Mouse (Mus musculus): ENCODE results near the gene Mmp15. TPM values are rescaled to one million over a fixed set of nuclear protein-coding genes. Genes with fewer than 3 reads are reported as not detected.
A peak's percentile ranks its signal among the peaks of the same experiment; 100 is the strongest.

Gene Mmp15
- polyA plus RNA-seq, 1 experiment: 120 TPM

DNA sequence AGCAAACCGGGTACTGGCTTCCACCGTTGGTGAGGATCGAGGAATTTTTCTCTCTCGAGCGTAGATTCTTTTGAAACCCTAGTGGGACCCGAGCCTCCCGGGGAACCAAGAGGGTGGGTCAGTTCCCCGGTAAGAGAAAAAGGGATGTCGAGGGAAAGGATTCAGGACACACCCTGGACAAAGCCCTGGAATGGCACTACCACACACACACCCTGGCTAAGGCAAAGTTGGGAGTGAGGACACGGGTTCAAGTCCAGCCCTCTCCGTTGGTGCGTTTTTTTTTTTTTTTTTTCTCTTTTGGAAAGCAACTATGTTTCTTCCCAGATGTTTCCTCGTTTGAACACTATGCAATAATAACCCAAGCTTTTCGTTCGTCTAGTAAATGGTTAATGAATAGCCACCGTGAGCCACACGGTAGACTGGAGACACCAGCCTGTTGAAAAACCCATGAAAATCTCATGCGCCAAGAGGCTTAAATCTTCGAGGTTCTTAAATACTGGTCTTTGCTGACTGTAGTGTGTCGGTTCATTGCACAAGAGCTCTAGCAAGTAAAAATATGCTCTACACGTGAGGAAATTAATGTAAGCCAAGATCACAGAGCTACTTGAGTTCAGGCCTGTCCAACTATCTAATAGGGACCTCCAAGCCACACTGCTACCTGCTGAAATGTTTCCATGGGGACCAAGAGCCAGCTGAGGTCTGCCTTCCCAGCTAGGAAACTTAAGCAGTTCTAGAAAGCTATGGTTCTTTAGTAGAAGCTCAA is 19.4 kb upstream of the Mmp15 start:
- H3K4me1 ChIP-seq (ENCODE audit: control insufficient read depth, insufficient read depth, low read length): peaks cover 7% of the 10 kb centered on the region; the same call in 1 of the 2 replicates
- no peak for TF ChIP-seq CTCF (IDR thresholded peaks at IDR 0.05; ENCODE audit: insufficient read depth, low read length)
- no peak for TF ChIP-seq POLR2A (IDR thresholded peaks at IDR 0.05; ENCODE audit: borderline replicate concordance, extremely low read depth, low read depth, low read length)
- 13% methylated on average over 21 of the region's 21 CpGs for WGBS

DNA sequence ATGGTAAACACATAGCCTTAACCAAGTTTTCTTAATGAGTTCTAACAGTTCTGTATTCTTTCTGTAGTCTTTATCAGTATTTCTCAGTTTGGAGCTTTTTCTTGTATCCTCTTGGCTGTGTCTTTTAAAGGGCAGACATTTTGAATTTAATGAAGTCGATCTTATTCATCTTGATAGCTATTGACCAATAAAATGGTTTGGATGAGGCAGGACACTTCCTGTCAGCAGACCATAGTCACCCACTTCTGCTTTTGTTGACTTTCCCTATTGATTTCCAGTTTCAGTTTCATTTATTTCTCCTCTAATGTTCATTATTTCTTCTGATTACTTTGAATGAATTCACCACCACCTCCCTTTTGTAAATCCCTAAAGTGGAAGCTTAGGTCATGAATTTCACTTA is 16.4 kb upstream of the Mmp15 start:
- Histone ChIP-seq H3K4me3 (replicated peaks; ENCODE audit: extremely low read depth, low read depth, low read length) (no peak overlapping the region), H3K4me1 (ENCODE audit: control insufficient read depth, insufficient read depth, low read length) (peaks cover 2% of the 10 kb centered on the region; the same call in 1 of the 2 replicates)
- 58% methylated on average over 1 of the region's 1 CpGs for WGBS
- DNase-seq: no peak
- TF ChIP-seq POLR2A (IDR thresholded peaks at IDR 0.05; ENCODE audit: borderline replicate concordance, extremely low read depth, low read depth, low read length) (no peak), CTCF (IDR thresholded peaks at IDR 0.05; ENCODE audit: insufficient read depth, low read length) (no peak)

More for the DNA sequence above, 19.4 kb upstream of the Mmp15 start:
- H3K4me3 ChIP-seq (replicated peaks; ENCODE audit: extremely low read depth, low read depth, low read length): peak overlapping the region; percentile 69
- no peak for DNase-seq

DNA sequence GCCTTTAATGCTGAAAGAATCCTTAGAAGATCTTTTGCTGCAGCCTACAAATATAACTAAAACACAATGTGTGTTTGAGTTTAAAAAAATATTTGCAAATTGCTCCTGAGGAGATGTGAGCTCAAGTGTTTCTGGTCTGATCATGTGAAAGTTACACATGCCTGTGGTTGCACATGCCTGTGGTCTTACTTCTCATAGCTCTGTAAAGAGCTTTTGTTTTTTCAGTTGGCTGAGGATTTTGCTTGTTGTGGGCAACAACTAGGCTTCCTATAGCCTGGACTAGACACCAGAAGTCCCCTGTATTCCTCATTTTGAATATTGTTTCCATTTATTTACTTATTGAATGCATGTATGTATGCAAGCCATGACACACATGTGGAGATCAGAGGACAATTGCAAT is 15.7 kb upstream of the Mmp15 start:
- Histone ChIP-seq H3K4me3 (replicated peaks; ENCODE audit: extremely low read depth, low read depth, low read length) (no peak overlapping the region), H3K4me1 (ENCODE audit: control insufficient read depth, insufficient read depth, low read length) (no peaks in the 10 kb centered on the region)
- TF ChIP-seq CTCF (IDR thresholded peaks at IDR 0.05; ENCODE audit: insufficient read depth, low read length): no peak
- DNase-seq: no peak

DNA sequence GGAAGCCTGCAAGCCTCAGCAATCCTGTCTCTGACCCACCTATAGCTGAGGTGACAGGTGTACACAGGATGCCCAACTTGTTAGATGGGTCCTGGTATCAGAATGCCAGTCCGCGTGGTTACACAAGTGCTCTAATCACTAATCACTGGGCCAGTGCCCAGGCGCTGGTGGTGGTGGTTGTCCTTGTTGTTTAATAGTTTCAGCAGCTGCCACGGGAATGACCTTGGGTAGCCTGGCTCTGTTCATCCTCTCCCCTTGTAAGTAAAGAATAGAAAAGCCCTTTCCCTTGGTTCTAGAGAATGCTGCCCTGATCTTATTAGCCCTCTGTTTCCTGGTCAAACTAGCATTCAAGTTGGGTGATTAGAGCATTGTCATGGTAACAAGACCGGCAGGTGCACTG is 10.3 kb upstream of the Mmp15 start:
- TF ChIP-seq CTCF (IDR thresholded peaks at IDR 0.05; ENCODE audit: insufficient read depth, low read length): no peak
- TF ChIP-seq POLR2A (IDR thresholded peaks at IDR 0.05; ENCODE audit: borderline replicate concordance, extremely low read depth, low read depth, low read length): no peak
- 63% methylated on average over 5 of the region's 5 CpGs for WGBS
- Histone ChIP-seq H3K4me1 (ENCODE audit: control insufficient read depth, insufficient read depth, low read length) (no peaks in the 10 kb centered on the region), H3K4me3 (replicated peaks; ENCODE audit: extremely low read depth, low read depth, low read length) (no peak overlapping the region)
- no peak for DNase-seq

DNA sequence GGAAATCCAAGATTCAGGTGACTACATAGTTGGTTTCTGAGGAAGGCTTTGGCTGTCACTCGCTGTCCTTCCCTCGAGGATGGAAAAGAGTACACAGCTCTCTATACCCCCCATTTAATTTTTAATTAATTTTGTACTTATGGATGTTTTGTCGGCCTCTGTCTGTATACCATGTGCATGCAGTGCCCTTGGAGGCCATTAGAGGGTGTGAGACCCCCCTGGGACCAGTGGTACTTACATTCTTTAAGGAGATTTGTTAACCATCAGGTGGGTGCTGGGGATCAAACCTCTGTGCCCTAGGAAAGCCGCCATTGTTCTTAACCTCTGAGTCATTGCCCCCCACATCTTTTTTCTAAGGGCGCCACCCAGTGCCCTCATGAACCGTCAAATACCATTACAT is 7.4 kb upstream of the Mmp15 start:
- WGBS: 79% methylated on average over 6 of the region's 6 CpGs
- Histone ChIP-seq H3K4me3 (replicated peaks; ENCODE audit: extremely low read depth, low read depth, low read length) (no peak overlapping the region), H3K4me1 (ENCODE audit: control insufficient read depth, insufficient read depth, low read length) (0 out of 2 replicates have a peak, but pooled peaks cover 8% of the 10 kb centered on the region)
- no peak for DNase-seq
- TF ChIP-seq POLR2A (IDR thresholded peaks at IDR 0.05; ENCODE audit: borderline replicate concordance, extremely low read depth, low read depth, low read length): no peak
- no peak for TF ChIP-seq CTCF (IDR thresholded peaks at IDR 0.05; ENCODE audit: insufficient read depth, low read length)

DNA sequence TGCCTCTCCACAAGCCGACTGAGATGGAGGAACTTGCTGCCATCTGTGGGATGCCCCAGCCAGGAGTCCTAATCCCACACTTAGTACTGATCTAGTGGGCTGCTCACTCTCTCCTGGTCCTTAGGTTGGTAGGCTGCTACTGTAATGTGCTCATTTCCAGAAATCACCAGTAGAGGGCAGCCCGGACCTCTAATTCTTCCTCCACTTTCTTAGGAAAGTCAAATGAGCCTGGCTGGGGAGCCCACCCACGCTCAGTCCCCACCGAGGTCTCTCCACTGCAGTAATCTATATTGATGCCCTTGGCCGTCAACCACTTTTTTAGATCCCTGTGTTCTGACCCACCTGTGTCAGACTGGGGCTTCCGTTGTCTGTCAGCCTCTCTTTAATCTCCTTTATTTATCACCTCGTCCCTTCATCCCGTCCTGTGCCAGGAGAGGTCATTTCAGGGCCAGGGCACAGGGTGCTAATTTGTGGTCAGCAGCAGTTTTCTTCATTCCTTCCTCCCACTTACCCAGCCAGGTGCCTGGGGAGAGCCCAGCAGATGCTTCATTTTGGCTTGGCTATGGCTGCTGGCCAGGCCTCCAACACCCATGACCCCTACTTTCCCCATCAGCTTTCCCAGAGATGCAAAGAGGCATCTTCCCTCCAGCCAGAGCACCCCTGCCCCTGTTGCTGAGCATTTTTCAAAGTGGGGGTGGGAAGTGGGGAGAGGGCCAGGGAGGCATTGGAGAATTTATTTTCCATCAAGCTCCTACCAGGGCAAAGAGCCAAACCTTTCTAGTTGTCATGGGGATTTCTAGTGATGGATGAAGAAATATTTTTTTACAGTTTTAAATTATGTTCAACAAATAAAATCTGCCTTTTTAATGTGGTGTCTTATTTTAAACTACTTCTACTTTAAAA is 5.2 kb upstream of the Mmp15 start:
- no peak overlapping the region for H3K4me3 ChIP-seq (replicated peaks; ENCODE audit: extremely low read depth, low read depth, low read length)
- 39% methylated on average over 8 of the region's 8 CpGs for WGBS
- DNase-seq: peak; percentile 72
- TF ChIP-seq CTCF (IDR thresholded peaks at IDR 0.05; ENCODE audit: insufficient read depth, low read length) (peak; percentile 36; the same call in 1 of the 2 replicates), POLR2A (IDR thresholded peaks at IDR 0.05; ENCODE audit: borderline replicate concordance, extremely low read depth, low read depth, low read length) (no peak)
- 0 out of 2 replicates have a peak, but pooled peaks cover 8% of the 10 kb centered on the region for H3K4me1 ChIP-seq (ENCODE audit: control insufficient read depth, insufficient read depth, low read length)

DNA sequence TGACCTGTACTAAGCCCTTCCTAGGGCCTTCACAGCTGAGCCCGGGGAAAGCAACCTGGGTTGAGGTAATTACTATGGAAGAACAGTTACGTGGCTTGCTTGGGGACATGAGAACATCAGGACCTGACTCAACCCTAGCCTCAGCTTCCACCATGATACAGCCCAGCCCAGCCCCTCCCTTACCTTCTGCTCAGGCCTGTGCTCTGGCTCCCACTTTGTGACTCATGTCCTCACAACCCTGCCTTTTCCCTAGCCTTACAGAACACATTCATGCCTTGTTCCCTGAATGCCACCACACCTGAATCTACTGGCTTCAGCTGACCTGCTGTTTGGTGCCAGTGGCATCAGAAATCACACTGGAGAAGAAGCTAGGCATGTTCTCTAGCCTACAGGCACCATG is 3.7 kb upstream of the Mmp15 start:
- no peak for DNase-seq
- H3K4me3 ChIP-seq (replicated peaks; ENCODE audit: extremely low read depth, low read depth, low read length): no peak overlapping the region
- 92% methylated on average over 2 of the region's 2 CpGs for WGBS
- no peak for TF ChIP-seq POLR2A (IDR thresholded peaks at IDR 0.05; ENCODE audit: borderline replicate concordance, extremely low read depth, low read depth, low read length)
- no peak for TF ChIP-seq CTCF (IDR thresholded peaks at IDR 0.05; ENCODE audit: insufficient read depth, low read length)
- 0 out of 2 replicates have a peak, but pooled peaks cover 8% of the 10 kb centered on the region for H3K4me1 ChIP-seq (ENCODE audit: control insufficient read depth, insufficient read depth, low read length)

DNA sequence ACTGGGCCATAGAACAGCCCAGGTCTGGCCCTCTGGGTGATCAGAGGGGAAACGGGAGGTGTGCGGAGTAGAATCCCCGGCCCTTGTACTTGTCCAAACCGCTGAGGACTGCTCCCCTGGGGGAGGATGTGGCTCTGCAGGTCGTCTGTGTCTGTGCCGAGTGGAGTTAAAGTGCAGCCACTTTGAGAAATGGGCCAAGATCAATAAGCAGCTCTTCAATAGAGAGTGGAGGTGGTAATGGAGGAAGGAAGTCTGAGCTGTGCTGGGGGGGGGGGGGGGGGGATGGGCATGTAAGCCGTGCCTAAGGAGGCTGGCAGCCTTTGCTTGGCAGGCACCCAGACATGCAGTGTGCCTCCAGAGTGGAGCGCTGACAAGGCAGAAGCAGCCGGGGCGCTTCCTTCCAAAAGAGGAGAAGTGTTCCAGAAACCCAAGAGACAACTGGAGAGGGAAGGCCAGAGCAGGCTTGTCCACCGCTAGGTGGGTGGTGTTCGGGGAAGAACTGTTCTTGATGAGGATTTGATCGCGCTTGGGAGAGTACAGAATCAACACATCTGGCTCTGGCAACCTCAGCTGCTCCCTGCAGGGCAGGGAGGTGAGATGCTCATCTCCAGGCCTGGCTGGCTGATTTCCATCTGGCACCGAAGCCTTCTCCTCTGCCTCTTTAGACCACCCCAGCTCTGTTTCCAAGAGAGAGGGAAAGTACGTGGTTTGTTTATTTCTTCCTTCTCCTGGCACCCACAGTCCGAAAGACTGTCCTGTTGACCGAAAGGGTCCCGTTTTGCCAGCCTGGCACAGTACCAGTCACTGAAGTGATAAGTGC is 3.0 kb upstream of the Mmp15 start:
- DNase-seq: peak; percentile 61
- WGBS: 9% methylated on average over 19 of the region's 19 CpGs
- Histone ChIP-seq H3K4me1 (ENCODE audit: control insufficient read depth, insufficient read depth, low read length) (0 out of 2 replicates have a peak, but pooled peaks cover 8% of the 10 kb centered on the region), H3K4me3 (replicated peaks; ENCODE audit: extremely low read depth, low read depth, low read length) (peak overlapping the region; percentile 26)
- TF ChIP-seq POLR2A (IDR thresholded peaks at IDR 0.05; ENCODE audit: borderline replicate concordance, extremely low read depth, low read depth, low read length): peak; percentile 26; the same call in 1 of the 2 replicates
- no peak for TF ChIP-seq CTCF (IDR thresholded peaks at IDR 0.05; ENCODE audit: insufficient read depth, low read length)

DNA sequence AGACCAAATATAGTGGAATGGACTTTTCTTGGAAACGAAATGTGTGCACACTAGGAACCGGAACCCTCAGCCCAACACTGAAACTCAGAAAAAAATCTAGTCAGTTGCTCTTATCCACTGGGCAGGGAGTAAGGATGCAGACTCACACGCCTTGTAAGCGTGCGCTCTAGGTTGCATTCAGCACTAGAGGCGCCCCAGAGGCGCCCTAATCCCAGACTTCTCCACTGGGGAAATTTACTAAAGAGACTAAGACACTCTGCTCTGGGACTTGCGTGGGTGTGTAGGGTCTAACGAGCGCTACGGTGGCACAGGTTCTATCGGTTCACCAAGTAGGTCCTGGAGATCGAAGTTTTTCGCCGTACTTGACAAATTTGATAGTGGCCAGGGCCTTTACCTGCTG is 607 bp upstream of the Mmp15 start:
- TF ChIP-seq POLR2A (IDR thresholded peaks at IDR 0.05; ENCODE audit: borderline replicate concordance, extremely low read depth, low read depth, low read length): no peak
- peak; percentile 31; the same call in 1 of the 2 replicates for TF ChIP-seq CTCF (IDR thresholded peaks at IDR 0.05; ENCODE audit: insufficient read depth, low read length)
- WGBS: 7% methylated on average over 15 of the region's 15 CpGs

More for the DNA sequence above, 607 bp upstream of the Mmp15 start:
- no peak for DNase-seq
- Histone ChIP-seq H3K4me1 (ENCODE audit: control insufficient read depth, insufficient read depth, low read length) (peaks cover 15% of the 10 kb centered on the region), H3K4me3 (replicated peaks; ENCODE audit: extremely low read depth, low read depth, low read length) (peak overlapping the region; percentile 46)
